Mouse (Mus musculus): ENCODE results near the gene Spef1. TPM values are rescaled to one million over a fixed set of nuclear protein-coding genes. Genes with fewer than 3 reads are reported as not detected.

Gene Spef1
- total and polyA plus RNA-seq, 3 experiments = 0.34 to 1.2 (median 1.0) TPM

DNA sequence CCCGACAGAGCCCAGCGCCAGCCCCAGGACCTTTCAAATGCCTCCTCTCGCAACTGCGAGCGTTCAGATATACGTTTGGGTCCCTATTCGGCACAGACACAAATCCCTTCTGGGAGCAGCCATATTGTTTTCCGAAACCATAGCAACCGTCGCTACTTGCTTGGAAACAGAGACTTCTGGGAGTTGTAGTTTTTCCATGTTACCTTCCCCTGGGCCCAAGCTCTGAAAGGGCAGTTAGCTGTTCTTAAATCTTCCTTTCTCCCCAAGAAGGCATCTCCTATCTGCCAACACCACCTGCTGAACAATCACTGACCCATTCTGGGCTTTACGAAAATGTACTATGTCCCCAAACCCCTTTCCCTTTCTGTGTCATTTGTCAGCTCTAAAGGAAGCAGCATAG is 12.4 kb downstream of the Spef1 start (continued):
- TF ChIP-seq USF2 (conservative IDR thresholded peaks at IDR 0.05; ENCODE audit: low read depth, low read length) (no peak), ELF1 (IDR thresholded peaks at IDR 0.05; ENCODE audit: low read depth, low read length) (peak; percentile 60), ZMIZ1 (IDR thresholded peaks at IDR 0.05; ENCODE audit: low read depth, low read length) (no peak), RAD21 (IDR thresholded peaks at IDR 0.05; ENCODE audit: low read depth, low read length) (no peak), ZC3H11A (IDR thresholded peaks at IDR 0.05; ENCODE audit: low read depth, low read length) (no peak), KAT2A (IDR thresholded peaks at IDR 0.05; ENCODE audit: insufficient replicate concordance, low read length) (peak; percentile 96), MAX (IDR thresholded peaks at IDR 0.05; ENCODE audit: low read length) (no peak), CHD2 (IDR thresholded peaks at IDR 0.05; ENCODE audit: low read length) (peak; percentile 34; the same call in 1 of the 2 replicates)

GRCm38 (mm10) chr2:131172322-131172721 is 14.8 kb downstream of the Spef1 start:
- dilution Hi-C loops (cut with MboI; ENCODE audit: extremely low pct_ligation_motif_present, extremely low pct_unique_long_range_greater_than_20kb, low sequenced_read_pairs) = no loop called here
- no peak for DNase-seq (ENCODE audit: extremely low read depth)

GRCm38 (mm10) chr2:131171401-131172104 is 15.5 kb downstream of the Spef1 start:
- no peak overlapping the region for H3K9ac ChIP-seq (ENCODE audit: insufficient read depth, low read depth)
- H3K36me3 ChIP-seq (replicated peaks in 1 of 2; ENCODE audit: control insufficient read depth in 1 of 2, insufficient read depth in 1 of 2, low read length in 1 of 2) = peaks cover 0 to 5% of the 10 kb centered on the region in 2 experiments
- in situ Hi-C loops (cut with MboI; ENCODE audit: low pct_ligation_motif_present, low pct_unique_long_range_greater_than_20kb, low sequenced_read_pairs) (no loop called here), dilution Hi-C loops (cut with MboI; ENCODE audit: extremely low pct_ligation_motif_present, extremely low pct_unique_long_range_greater_than_20kb, low sequenced_read_pairs) (no loop called here)
- H3K4me2 ChIP-seq (ENCODE audit: insufficient read depth, low read depth, poor library complexity, severe bottlenecking) = no peak overlapping the region
- peaks cover 3% of the 10 kb centered on the region for H3K9me3 ChIP-seq (replicated peaks; ENCODE audit: low read length)
- no peaks in the 10 kb centered on the region for H3K27me3 ChIP-seq (replicated peaks)
- no peak for DNase-seq (ENCODE audit: extremely low read depth)
- no peak overlapping the region for H3K4me3 ChIP-seq (replicated peaks in 1 of 3; ENCODE audit: low read depth in 2 of 3, low read length in 2 of 3, poor library complexity in 1 of 3)
- no peak overlapping the region for H3K27ac ChIP-seq (ENCODE audit: insufficient read depth, low read depth)
- no peaks in the 10 kb centered on the region for H3K79me2 ChIP-seq (replicated peaks; ENCODE audit: control insufficient read depth, extremely low read depth, insufficient read depth, poor library complexity, severe bottlenecking)
- TF ChIP-seq MEF2A (IDR thresholded peaks at IDR 0.05; ENCODE audit: borderline replicate concordance, low read depth, low read length) = no peak
- no peak for TF ChIP-seq ETS1 (conservative IDR thresholded peaks at IDR 0.05; ENCODE audit: low read depth, low read length)
- TF ChIP-seq USF1 (IDR thresholded peaks at IDR 0.05; ENCODE audit: low read depth, low read length) = no peak
- TF ChIP-seq KAT2A (IDR thresholded peaks at IDR 0.05; ENCODE audit: insufficient replicate concordance, low read length) = no peak
- no peak for TF ChIP-seq USF2 (conservative IDR thresholded peaks at IDR 0.05; ENCODE audit: low read depth, low read length)
- TF ChIP-seq SIN3A (IDR thresholded peaks at IDR 0.05; ENCODE audit: low read length) = no peak
- no peak for TF ChIP-seq TCF12 (IDR thresholded peaks at IDR 0.05; ENCODE audit: low read depth, low read length)
- no peak for TF ChIP-seq MAFK (IDR thresholded peaks at IDR 0.05; ENCODE audit: insufficient replicate concordance, low read length)
- TF ChIP-seq MAX (IDR thresholded peaks at IDR 0.05; ENCODE audit: low read length) = no peak
- no peak for TF ChIP-seq NELFE (IDR thresholded peaks at IDR 0.05; ENCODE audit: low read depth, low read length)
- H3K4me1 ChIP-seq (ENCODE audit: control insufficient read depth in 1 of 2, insufficient read depth in 2 of 2) = peaks cover 2 to 6% of the 10 kb centered on the region in 2 experiments; a peak in 1 of 4 replicates

More at GRCm38 (mm10) chr2:131172322-131172721, 14.8 kb downstream of the Spef1 start:
- no peak overlapping the region for H3K9ac ChIP-seq (ENCODE audit: insufficient read depth, low read depth)
- in situ Hi-C loops (cut with MboI; ENCODE audit: low pct_ligation_motif_present, low pct_unique_long_range_greater_than_20kb, low sequenced_read_pairs) = no loop called here
- peaks cover under 1% of the 10 kb centered on the region for H3K9me3 ChIP-seq (replicated peaks; ENCODE audit: low read length)
- peaks cover 2 to 6% of the 10 kb centered on the region in 2 experiments; a peak in 1 of 4 replicates for H3K4me1 ChIP-seq (ENCODE audit: control insufficient read depth in 1 of 2, insufficient read depth in 2 of 2)
- H3K27me3 ChIP-seq (replicated peaks) = no peaks in the 10 kb centered on the region
- H3K36me3 ChIP-seq (replicated peaks in 1 of 2; ENCODE audit: control insufficient read depth in 1 of 2, insufficient read depth in 1 of 2, low read length in 1 of 2) = peaks cover 0 to 10% of the 10 kb centered on the region in 2 experiments
- H3K4me3 ChIP-seq (replicated peaks in 1 of 3; ENCODE audit: low read depth in 2 of 3, low read length in 2 of 3, poor library complexity in 1 of 3) = no peak overlapping the region
- H3K4me2 ChIP-seq (ENCODE audit: insufficient read depth, low read depth, poor library complexity, severe bottlenecking) = no peak overlapping the region
- no peaks in the 10 kb centered on the region for H3K79me2 ChIP-seq (replicated peaks; ENCODE audit: control insufficient read depth, extremely low read depth, insufficient read depth, poor library complexity, severe bottlenecking)
- H3K27ac ChIP-seq (ENCODE audit: insufficient read depth, low read depth) = no peak overlapping the region
- TF ChIP-seq BHLHE40 (IDR thresholded peaks at IDR 0.05; ENCODE audit: low read depth, low read length) = no peak
